Mouse (Mus musculus) left cerebral cortex, adult 18-20 months (tissue): Measurements from ENCODE around the gene P2ry2. TPM values are rescaled to one million over a fixed set of nuclear protein-coding genes. Genes with fewer than 3 reads are reported as not detected.
A peak's percentile ranks its signal among the peaks of the same experiment; 100 is the strongest.

ENCODE experiments used
- DNase-seq, 2 experiments: peaks; one replicate each; pipeline ENCODE4 v3.0.0; 2021 to 2022; ENCODE audit warnings: low spot score in 2 of 2, mixed read lengths in 1 of 2
- long read RNA-seq, 2 experiments: library from polyadenylated mRNA; stranded (forward); transcript quantifications; one replicate each; pipeline ENCODE4 v2.0.0; 2021
- total RNA-seq, 2 experiments: library from RNA; stranded (reverse); gene quantifications; 2 replicates each; pipeline ENCODE4 v1.2.3; 2021

The P2ry2 gene
- 1 to 10 TPM; 1.5 to 1.6 TPM for total RNA-seq
- long read RNA-seq, experiment 1, partial matches to known transcripts, result 0 of 1 reads
- long read RNA-seq, experiment 1, other reads (novel, unspliced or antisense), result 0 of 1 reads
- long read RNA-seq, experiment 2, partial matches to known transcripts, result 0 of 1 reads
- long read RNA-seq, experiment 2, other reads (novel, unspliced or antisense), result 0 of 1 reads

DNA sequence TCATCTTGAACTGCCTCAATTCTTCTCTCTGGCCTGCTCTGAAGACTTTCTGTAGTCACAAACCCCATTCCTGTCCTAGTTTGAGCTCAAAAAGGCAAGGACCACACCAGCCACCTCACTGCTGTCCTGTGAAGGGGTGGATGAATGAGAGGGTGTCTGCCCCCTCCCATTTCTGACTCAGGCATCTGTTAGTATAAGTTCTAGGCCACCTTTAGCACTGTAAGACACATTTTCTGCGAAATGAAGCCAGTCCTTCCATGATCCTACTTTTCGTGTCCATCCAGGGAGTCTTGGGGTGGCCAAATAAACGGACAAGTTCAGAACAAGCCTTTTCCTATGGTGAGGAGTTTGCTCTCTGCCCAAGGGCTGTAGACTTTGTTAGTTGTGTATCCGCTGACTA, at the start of gene P2ry2:
P2ry2 (minus strand) TSS at position 326 of the 400 bp plus-strand sequence.
- no peak for DNase-seq

DNA sequence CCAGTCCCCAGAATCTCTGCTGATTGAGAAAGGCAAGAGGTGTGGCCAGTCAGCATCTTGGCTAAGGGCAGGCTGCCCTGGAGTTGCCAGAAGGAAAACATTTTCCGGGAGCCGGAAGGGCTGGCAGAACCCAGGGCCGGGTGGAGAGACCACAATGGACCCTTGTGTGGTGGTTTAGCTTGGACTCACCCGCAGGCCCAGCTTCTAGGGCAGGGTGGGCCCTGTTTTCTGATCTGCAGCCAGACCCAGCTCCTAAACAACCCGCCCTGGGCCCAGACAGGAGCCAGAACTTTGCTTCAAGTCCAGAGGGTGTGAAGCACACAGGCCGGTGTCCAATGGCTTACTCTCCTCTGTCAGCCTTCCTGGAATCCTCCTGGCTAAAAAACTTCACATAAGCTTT, 49.6 kb upstream of the P2ry2 start:
- DNase-seq, result peak in 1 of 2 experiments; percentile 20

DNA sequence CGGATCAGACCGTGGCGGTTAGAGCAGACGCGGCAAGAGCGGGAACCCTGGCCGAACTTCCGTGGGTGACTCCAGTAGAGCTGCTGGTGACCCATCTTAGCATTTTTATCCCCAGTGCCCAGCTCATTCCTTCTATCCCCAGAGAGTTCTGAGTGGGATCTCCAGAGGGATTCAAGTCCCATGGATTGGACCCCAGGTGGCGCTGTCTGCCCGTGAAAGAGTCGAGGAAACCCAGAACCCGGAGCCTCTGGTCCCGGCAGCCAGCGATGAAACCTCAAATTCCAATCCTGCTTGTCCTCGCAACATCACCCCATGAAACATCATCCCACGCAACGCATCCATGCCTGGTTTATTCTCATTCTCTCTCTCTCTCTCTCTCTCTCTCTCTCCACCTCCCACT, 48.7 kb upstream of the P2ry2 start:
- DNase-seq, result peak; percentile 91 to 94

DNA sequence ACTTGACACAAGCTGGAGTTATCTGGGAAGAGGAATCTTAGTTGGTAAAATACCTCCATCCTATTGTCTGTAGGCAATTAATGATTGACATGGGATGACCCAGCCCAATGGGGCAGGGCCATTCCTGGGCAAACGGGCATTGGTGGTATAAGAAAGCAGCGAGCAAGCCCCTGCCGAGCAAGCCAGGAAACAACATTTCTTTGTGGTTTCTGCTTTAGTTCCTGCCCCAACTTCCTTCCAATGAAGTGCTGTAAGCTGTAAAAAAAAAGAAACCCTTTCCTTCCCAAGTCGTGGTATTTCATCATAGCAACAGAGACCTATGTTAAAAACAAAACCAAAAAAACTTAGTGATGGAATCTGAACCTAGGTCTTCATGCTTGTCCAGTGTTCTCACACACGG, 47.8 kb upstream of the P2ry2 start:
- no peak for DNase-seq

DNA sequence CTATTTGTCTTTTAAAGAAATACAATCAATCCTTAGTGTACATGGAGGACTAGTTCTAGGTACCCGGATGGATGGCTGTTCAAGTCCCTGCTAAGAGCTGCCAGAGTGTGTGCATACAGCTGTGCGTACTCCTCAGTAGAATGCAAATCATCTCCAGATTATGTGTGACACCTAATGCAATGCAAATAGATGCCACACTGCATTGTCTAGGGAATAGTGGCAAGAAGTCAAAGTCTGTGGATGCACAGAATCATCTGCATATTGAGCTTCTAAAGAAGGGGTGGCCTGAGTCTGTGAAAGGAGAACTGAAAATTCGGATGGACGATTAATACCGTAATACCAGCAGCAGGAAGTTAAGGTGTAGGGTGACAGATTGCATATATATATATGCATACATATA, 46.5 kb upstream of the P2ry2 start:
- no peak for DNase-seq

DNA sequence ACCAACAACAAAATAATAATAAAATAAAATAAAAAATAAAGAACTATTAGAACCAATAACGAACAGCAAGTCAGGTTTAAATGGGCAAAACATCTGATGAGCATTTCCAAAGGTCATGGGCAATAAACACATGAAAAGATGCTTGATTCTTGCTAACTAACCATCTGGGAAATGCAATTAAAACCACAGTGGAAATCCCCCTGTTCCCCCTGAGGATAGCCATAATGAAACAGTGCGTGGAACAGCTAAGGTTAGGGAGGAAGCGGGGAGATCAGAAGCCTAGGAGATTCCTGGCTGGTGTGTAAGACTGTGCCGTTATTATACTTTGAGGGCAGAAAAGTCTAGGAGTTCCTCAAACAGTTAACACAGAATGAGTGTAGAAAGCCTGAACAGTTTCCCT, 44.6 kb upstream of the P2ry2 start:
- no peak for DNase-seq

DNA sequence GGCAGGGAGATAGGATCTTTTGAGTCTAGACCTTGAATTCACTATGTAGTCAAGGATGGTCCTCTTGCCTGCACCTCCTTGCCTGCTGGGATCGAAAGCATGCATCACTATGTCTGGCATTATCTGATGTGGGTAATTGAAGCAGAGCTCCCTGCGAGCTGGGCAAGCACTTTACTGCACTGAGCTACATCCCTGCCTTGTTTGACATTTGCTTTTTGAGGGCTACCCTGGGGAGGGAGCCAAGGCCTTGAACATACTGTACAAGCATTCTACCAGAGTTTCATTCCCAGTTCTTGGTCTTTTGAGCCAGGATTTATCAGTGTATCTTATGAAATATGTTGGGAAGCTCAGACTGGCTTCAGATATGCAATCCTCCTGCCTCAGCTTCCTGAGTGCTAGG, 40.5 kb upstream of the P2ry2 start:
- DNase-seq, result no peak

DNA sequence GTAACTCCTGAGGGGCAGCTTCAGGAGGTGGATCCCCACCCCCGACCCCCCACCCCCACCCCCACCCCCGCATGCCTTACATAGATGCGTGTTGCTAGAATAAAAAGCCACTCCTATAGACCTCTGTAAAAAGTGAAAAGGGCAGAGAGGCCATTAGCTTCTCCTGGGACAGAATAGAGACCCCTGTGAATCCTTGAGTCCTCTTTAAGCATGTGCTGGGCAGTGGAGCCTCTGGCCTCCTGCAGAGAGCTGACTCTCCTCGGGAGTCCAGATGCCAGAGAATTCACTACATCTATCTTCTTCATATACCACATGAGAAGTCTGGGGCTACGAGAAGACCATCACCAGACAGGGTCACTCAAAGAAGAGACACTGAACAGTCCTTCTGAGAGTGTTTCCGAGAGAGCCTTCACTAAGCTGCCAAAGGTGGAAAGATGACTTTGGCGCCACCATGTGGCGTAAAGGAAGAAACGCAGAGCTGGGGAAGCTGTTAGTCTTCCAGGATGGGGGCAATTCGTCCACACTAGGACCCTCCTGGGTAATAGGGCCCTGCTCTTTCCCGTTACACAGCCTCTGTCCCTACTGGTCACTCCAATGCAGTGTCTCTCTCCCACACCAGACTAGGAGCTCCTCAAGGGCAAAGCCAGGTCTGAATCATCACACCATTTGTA, 39.0 kb upstream of the P2ry2 start:
- DNase-seq, result peak; percentile 46 to 62

DNA sequence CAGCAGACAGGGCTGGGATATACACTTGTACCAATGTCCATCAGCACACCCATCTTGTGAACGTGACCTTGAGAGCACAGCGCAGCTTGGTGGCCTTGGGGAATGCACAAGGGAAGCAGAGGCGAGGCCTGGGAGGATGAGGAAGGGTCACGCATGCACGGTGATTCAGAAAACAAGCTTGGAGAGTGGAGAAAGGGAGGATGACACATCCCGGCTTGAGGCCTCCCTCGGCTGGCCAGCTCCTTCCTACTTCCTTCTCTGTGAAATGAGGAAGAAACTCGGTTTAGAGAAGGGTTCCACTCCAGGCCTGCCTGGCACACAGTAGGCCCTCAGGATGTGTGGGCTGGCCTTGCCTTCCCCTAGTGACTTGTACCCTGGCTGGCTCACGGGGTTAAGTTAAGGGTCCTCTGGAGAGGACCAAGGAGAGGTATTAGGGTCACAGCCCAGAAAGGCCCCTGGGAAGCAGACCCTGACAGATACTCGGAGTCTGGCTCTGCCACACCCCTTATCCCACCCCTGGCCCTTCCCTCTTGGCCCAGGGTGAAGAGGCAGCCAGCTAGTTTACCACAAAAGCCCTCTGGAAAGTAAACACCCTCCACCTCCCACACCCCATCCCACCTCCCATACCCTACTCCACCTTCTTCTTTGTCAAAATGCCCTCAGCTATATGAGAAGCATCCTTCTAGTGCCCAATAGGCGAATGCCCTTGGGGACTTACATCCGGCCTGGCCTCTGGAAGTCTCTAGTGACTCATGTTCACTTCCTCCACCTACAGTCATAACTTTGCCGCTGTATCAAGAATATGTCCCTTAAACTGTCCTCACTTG, 38.3 kb upstream of the P2ry2 start:
- DNase-seq, result no peak

DNA sequence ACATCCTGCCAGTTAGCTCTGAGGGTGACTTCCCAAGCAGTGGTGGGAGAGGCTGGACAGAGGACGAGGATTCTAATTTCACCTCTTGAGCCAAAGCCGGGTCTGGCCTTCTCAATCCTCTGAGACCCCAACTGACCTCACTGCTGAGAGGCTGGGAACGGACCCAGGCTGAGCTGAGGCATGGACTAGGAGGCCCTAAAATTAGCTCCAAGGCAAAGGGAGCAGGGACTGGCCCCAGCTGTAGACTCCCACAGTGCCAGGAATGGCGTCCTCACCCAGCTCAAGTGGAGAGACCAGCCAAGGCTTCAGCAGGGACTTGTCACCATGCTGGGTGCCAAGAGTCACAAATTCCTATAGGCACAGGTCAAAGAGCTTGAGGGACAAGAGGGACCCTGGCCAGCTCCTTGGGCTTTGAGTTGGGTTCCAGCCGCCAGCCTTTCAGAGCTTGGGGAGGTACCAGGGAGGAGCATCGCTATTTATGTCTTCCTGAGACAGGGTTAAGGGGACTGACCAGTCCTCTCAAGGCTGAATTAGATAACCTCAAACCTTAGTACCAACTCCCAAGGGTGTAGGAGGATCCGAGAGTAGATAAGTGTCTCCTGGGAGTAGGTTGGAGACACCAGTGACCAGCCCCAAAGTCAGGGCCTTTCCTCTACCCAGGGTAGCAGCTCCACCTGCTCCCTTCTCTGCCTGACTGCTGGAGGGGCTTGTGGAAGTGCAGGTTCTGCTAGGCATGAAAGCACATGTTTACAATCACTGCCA, 36.8 kb upstream of the P2ry2 start:
- no peak for DNase-seq

DNA sequence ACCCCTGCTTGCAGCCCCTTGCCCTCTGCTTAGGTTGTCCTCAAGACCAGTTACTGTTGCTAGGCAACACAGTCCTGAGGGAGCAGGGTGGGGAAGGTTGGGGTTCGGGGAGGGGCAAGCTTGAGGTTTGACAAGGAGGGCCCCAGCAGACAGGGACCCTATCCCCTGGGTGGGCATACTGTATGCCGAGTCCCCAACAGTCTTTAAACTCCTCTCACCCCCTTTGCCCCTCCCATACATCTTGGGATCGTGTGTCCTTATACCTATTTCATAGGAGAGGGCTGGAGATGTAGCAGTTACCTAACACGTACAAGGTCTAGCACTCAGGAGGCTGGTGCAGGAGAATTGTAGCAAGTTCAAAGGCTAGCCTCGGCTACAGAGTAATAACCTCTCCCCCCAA, 35.6 kb upstream of the P2ry2 start:
- no peak for DNase-seq

DNA sequence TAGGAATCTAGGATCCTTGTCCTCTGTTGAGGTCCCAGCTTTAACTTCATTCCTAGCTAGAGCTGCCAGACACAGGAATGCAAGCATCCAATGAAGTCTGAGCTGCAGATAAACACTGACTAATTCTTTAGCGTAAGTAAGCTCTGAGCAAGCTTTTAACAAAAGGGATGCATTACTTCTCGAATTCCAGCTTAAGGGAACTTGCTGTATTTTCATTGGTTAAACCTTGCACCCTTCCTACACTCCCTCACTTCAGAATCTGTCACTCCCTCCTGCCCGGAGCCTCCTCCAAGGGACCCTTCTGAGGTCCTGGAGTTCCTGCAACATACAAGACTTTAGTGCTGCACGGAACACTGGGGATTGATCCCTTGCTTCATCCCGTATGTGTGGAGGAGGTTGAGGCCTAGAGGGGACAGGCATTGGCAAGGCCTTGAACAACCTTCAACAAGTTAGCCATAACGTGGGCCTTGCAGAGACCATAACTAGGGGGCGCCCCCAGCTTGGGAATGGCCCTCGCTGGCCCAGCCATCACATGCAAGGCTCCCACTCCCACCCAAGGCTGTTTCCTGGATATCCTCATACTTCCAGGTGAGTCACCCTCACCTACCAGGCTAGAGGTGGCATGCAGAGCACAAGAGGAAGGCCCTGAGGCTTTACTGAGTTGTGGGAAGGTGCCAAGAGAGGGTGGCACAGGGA, 31.3 kb upstream of the P2ry2 start:
- no peak for DNase-seq

DNA sequence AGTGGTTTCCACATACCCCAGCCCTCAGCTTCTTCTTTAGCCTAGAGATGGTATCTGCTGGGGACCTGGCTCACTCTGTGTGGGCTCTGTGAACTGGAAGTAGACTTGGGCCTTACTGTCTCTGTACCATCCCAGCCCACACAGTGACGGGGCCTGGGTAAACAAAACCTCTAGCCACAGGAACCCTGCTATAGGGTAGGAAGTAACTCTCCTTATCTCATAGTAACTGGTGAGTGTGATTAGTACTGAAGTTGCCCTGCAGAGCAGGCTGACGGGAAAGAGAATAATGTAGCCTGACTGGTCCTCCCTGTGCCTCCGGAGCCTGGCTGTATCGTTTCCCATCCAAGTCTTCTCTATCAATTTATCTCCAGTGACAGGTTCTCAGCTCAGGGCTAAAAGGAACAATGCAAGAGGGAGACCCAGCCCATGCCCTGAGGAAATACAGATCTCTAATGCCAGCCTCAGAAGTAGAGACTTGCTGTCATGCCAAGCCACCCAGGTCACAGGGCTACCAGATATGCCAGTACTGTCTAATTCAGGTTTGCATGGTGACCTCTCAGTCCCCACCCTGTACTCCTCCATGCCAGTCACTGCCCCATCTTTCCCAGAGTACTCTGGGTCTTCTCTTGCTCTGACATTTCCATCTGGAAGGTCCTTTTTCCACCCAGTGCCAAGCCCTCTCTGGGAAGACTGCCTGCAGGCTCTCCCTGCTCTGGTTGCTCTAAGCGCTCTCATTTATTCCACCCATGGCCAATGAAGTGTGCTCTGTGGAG, 29.5 kb upstream of the P2ry2 start:
- no peak for DNase-seq

DNA sequence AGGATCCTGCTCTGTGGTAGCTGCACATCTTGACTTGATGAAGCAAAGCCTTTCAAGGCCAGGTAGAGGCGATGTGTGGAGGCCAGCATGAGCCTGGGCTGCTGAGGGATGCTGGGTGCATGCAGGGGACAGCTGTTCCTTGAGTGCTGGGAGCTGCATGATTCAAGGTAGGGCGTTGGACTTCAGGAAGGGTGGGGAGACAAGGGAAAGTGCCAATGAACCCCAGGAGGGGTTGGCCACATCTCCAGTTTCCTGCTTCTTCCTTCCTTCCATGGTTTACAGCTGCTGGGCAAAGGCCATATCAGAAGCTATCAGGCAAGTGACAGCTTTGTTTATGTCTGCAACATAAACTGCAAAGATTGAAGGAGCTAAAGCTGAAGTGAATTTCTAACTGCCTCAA, 28.9 kb upstream of the P2ry2 start:
- no peak for DNase-seq

DNA sequence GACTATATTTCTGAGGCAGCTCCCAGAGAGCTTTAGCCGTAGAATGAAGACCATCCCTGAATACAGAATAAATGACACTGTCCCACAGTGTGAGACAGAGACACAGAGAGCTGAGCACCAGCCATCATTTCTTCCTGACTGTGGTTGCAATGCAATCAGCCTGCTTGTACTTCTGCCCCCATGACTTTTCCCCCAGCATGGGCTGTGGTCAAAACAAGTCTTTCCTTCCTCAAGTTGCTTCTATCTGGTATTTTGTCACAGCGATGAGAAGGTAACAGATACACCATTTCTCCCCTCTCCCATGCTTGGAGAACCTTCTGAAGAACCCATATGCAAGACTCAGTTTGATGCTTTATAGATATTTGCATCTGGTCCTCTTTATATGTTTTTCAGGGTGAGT, 20.7 kb upstream of the P2ry2 start:
- no peak for DNase-seq

DNA sequence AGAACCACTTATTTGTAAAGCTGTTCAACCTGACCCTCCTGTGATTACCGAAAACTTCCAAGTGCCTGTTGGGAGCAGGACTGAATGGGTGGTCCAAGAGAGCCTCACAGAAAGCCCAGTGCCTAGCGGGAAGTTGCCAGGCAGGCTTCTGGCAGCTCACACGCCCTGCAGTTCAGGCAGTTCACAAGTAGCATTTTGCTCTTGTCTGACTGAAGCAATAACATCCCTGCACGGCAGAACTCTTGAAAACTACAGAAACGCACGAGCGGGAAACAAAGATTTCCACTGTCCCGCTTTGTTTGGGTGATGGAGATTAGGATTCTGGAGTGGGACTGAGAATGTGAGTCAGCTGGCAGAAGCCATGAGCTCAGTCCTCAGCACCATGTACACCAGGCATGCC, 18.6 kb upstream of the P2ry2 start:
- DNase-seq, result no peak

DNA sequence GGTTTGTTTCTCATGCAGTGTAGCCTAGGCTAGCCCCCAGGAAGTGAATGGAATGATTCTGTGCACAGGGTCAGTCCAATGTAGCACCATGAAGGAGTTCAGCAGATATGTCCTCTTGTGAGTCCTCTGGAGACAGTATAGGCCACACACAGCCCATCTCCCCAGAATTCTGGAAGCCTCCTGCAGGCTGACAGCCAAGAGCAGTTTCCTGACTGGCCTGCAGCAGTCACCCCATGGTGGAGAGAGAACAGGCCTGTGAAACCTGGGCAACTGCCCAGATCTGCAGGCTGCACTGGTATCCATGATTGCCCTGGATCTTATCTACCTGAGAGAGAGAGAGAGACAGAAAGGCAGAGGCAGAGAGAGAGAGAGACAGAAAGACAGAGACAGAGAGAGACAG, 18.1 kb upstream of the P2ry2 start:
- DNase-seq, result no peak

DNA sequence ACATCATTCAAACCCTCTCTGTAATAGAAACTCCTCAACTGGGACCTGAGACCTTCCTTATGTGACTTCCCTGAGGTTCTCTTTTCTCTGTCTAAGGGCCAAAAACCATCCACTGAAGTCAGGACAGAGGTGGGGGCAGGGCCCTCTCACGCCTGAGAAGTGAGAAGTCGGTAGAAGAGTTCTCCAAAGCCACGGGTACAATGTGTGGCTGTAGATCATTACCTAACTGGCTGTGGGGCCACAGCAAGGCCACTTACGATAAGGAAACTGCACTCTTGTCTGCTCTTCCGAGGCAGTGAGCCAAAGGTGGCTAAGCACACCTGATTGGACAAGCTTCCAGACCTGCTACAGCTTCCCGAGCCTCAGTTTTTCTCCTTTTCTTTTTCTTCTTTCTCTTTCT, 16.8 kb upstream of the P2ry2 start:
- DNase-seq, result no peak

DNA sequence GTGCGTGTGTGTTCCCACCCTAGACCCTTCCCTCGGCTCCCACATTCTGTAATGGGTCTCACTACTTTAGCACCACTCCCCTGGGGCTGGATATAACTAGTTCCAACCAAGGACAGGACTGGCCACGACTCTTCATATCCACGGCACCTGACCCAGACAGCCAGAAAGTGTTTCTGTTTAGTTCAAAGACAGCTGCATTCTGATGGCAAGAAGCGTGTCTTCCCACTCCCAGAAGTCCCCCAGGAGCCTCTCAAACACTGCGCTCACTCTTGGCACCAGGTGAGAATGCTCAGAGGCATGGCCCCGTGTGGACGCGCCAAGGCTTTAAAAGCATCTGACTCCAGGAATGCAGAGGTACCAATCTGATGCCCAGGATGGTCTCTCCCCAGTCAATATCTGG, 16.3 kb upstream of the P2ry2 start:
- DNase-seq, result no peak

DNA sequence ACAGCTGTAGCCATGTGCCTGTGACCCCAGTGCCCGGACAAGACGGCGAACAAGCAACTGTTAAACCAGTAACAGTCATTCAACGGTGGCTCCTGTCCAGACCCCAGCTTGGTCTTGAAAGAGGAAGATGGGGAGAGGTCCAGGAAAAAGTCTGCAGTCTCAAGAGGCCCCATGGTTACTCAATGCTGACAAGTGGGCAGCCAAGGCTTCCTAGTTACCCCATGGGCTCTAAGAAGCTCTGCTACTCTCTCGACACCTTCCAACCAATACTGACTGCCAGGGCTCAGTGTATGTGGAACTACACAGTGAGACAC, 15.7 kb upstream of the P2ry2 start:
- DNase-seq, result no peak
